21 mouse cellular contexts compared by ENCODE assay signal in the genomic region with DNA sequence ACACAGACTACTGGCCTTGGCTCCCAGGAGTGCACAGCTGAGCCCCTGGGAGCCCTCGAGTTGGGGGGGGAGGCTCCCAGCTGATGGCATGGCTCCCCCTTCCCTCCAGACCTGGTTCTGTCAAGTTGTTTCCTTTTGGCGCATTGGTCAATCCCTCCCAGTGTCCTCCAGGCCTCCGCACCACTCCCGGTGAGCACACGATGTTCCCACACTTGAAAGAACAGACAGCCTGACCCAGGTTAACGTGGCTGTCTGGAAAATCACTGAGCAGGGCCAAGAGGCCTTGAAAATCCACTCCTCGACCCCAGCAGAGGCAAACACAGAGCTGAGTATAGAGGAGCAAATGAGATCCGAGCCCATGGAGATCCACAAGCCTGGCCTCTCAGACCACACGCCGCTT.
"Had no signal": no experiment of that assay in that cellular context is flagged by ENCODE, and none has a peak within 500 bp of the region (broad histone marks: within the 10 kb centered on the region; RNA-seq: fewer than 3 reads in every experiment).

No protein-coding gene starts in this region.

- H3K27me3 ChIP-seq: intestine, embryonic 15.5 days; limb, embryonic 13.5 days; liver, embryonic 12.5 days; liver, embryonic 15.5 days; midbrain, embryonic 13.5 days; neural tube, embryonic 12.5 days; neural tube, embryonic 15.5 days; stomach, embryonic 15.5 days had no signal

- ATAC-seq: intestine, embryonic 15.5 days; liver, embryonic 12.5 days; midbrain, embryonic 13.5 days had no signal

- H3K9ac ChIP-seq: intestine, embryonic 15.5 days; limb, embryonic 13.5 days; liver, embryonic 12.5 days; liver, embryonic 15.5 days; midbrain, embryonic 13.5 days; neural tube, embryonic 12.5 days; neural tube, embryonic 15.5 days; stomach, embryonic 15.5 days had no signal

- H3K27ac ChIP-seq: intestine, embryonic 15.5 days; layer of hippocampus, adult 2 months; limb, embryonic 10.5 days; limb, embryonic 13.5 days; liver, embryonic 12.5 days; liver, embryonic 15.5 days; macrophage; midbrain, embryonic 13.5 days; neural tube, embryonic 12.5 days; neural tube, embryonic 15.5 days; stomach, embryonic 15.5 days had no signal

- H3K4me1 ChIP-seq: intestine, embryonic 15.5 days; limb, embryonic 13.5 days; neural tube, embryonic 15.5 days; stomach, embryonic 15.5 days had no signal

- H3K9me3 ChIP-seq: intestine, embryonic 15.5 days; limb, embryonic 10.5 days; limb, embryonic 13.5 days; liver, embryonic 12.5 days; liver, embryonic 15.5 days; midbrain, embryonic 13.5 days; neural tube, embryonic 12.5 days; neural tube, embryonic 15.5 days; stomach, embryonic 15.5 days had no signal

- H3K4me3 ChIP-seq: intestine, embryonic 15.5 days; layer of hippocampus, adult 2 months; limb, embryonic 10.5 days; limb, embryonic 13.5 days; liver, embryonic 12.5 days; liver, embryonic 15.5 days; midbrain, embryonic 13.5 days; neural tube, embryonic 12.5 days; neural tube, embryonic 15.5 days; stomach, embryonic 15.5 days had no signal

- H3K4me2 ChIP-seq: intestine, embryonic 15.5 days; limb, embryonic 13.5 days; liver, embryonic 12.5 days; liver, embryonic 15.5 days; midbrain, embryonic 13.5 days; neural tube, embryonic 12.5 days; neural tube, embryonic 15.5 days; stomach, embryonic 15.5 days had no signal

- DNase-seq: kidney, adult 11 months; kidney, adult 9 months; kidney, postnatal 25 days; layer of hippocampus, adult 9-11 months; liver; lung, adult 18-20 months; retina, postnatal 1 day; right cerebral cortex, postnatal 25 days; spleen, adult 18-20 months; thymus, postnatal 25 days had no signal
